Mouse (Mus musculus) gastrocnemius, adult 2 months (tissue): ENCODE measurements around the gene Lrp2. TPM values are rescaled to one million over a fixed set of nuclear protein-coding genes. Genes with fewer than 3 reads are reported as not detected.

Experiments used
- DNase-seq: peaks from one replicate; pipeline ENCODE4 v3.0.0; 2022
- H3K27ac ChIP-seq: fragments of 200-600 bp; 2 replicates; pipeline ENCODE4 v1.8.1; 2022; ENCODE audit warnings: mild to moderate bottlenecking
- H3K4me3 ChIP-seq: fragments of 200-600 bp; 2 replicates; pipeline ENCODE4 v1.8.1; 2022; ENCODE audit warnings: mild to moderate bottlenecking, moderate library complexity
- CTCF ChIP-seq: fragments of 200-600 bp; IDR thresholded peaks from 2 replicates; pipeline ENCODE4 v1.8.1; 2022; ENCODE audit warnings: antibody characterized with exemption, mild to moderate bottlenecking, moderate library complexity
- intact Hi-C: fragments of 180-260 bp; cut with DNase I; formaldehyde crosslinking; loops from one replicate; pipeline ENCODE4 v1.15.1; 2025
- total RNA-seq, 2 experiments: library from RNA; stranded (reverse); gene quantifications; 2 replicates each; pipeline ENCODE4 v1.2.3; 2021

Gene Lrp2
- total RNA-seq, 2 experiments from 2014 or later, result not detected

DNA sequence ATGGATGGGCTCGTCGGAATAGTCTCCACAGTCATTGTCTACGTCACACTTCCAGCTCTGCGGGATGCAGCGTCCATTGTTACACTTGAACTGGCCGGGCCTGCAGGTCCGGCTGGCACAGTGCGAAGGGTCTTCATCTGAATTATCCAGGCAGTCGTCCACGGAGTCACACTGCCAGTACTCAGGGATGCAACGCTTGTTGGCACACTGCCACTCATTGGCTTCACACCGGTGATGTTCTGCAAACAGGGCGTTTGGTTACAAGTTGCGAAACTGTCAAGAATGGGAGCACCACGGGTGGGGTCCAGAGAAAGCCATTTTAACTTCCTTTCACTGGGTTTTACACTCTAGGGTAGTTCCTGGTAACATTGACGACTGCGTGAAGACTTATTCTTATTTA lies 126.4 kb downstream of the Lrp2 start:
- Histone ChIP-seq H3K27ac (no peak overlapping the region), H3K4me3 (no peak overlapping the region)
- intact Hi-C loops, result no loop called here
- no peak for TF ChIP-seq CTCF
- DNase-seq, result no peak

GRCm38 (mm10) chr2:69451128-69451527 lies 134.7 kb downstream of the Lrp2 start:
- no peak for TF ChIP-seq CTCF
- H3K4me3 ChIP-seq, result no peak overlapping the region
- DNase-seq, result no peak
- H3K27ac ChIP-seq, result no peak overlapping the region
- intact Hi-C loops, result no loop called here

DNA sequence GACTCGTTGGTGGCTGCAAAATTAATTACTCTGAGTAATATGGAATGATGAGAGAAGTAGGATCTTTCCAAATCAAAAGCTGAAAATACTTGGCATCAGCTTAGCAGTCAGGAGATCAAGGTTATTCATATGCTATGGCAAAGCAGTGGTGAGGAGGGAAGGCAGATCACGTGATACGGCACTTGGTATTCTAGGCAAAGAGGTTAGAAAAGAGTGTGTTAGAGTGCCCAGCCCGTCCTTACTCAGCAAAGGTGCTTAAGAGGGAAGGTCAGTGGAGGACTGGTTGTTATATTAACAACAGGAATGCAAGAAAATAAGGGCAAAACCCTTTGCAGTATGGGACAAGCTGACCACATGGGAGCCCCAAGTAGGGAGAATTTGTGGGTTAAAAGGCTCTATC lies 137.3 kb downstream of the Lrp2 start:
- intact Hi-C loops, result no loop called here
- H3K27ac ChIP-seq, result no peak overlapping the region
- H3K4me3 ChIP-seq, result no peak overlapping the region
- no peak for DNase-seq
- TF ChIP-seq CTCF, result no peak

DNA sequence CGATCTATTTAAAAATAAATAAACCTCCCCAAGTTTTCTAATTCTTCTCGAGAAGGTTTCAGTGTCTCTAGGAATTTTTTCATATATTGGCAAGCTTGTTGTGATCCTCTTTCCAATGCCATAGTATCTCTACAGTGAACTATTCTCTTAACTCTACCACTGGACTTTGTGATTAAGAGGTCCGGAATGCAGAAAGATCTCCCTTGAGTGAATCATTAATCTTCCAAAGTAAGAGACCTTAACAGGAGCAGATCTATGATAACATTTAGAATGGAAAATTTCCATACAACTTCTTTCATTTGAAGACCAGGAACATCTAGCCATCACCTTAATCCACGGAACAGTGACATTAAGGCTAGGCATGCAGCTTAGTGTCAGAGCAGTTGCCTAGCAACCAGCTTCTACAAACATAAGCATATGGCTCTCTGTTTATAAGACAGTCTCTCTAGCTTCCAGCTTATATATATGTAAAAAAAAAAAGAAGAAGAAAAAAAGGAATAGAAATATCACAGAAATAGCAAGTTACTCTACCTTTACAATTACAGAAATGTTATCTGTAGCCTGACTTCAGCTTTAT lies 139.9 kb downstream of the Lrp2 start:
- no peak overlapping the region for H3K27ac ChIP-seq
- intact Hi-C loops, result no loop called here
- no peak for DNase-seq
- no peak overlapping the region for H3K4me3 ChIP-seq
- no peak for TF ChIP-seq CTCF

GRCm38 (mm10) chr2:69441656-69442055 lies 144.2 kb downstream of the Lrp2 start:
- no peak overlapping the region for H3K4me3 ChIP-seq
- TF ChIP-seq CTCF, result no peak
- DNase-seq, result no peak
- intact Hi-C loops, result no loop called here
- H3K27ac ChIP-seq, result no peak overlapping the region

- peak; percentile 52 for DNase-seq
- no peak overlapping the region for H3K4me3 ChIP-seq
- TF ChIP-seq CTCF, result peak; percentile 86
- H3K27ac ChIP-seq, result no peak overlapping the region
- intact Hi-C loops, result loop anchor here (5.0 kb wide), 1 partner anchor 866 kb away; no protein-coding TSS in a partner anchor
These were observed 157.7 kb downstream of the Lrp2 start for GRCm38 (mm10) chr2:69428116-69428515.

DNA sequence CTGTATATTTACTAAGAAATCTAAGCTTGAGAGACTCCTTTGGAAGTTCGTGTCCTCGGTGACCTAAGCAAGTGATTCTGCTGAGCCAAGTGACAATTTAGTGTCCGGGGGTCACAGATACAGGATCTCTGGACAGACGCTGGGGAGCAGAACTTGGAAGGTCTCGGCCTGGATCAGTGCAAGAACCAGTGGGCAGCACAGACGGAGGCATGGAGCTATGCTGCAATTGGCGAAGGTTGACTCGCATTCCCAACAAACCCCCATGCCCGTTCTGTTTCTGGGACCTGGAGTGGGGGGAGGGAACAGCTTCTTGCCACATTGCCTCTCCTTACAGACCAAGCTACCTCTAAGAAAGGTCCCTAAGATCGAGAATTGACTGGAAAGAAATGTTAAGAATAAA lies 158.7 kb downstream of the Lrp2 start:
- H3K4me3 ChIP-seq, result no peak overlapping the region
- no peak for DNase-seq
- intact Hi-C loops, result loop anchor here (2.0 to 5.0 kb wide), 3 partner anchors 318 to 865 kb away; no protein-coding TSS in a partner anchor
- no peak for TF ChIP-seq CTCF
- H3K27ac ChIP-seq, result no peak overlapping the region

DNA sequence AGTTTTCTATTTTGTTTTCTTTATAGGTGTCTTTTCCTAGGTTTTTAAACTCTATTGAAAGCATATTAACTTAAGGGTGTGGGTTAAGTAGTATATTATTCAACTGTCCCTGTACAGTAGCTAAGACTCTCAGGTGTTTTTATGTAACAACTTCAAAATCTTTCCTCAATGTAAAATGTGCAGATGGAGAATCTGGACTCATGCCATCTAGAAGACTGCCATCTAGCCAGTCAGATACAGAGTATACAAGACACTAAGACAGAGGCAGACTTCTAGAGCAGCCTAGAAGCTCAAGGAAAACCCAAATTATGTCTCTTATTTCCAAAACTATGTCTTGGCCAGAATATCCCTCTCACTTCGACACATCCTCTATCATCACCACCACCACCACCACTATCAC lies 159.8 kb downstream of the Lrp2 start:
- TF ChIP-seq CTCF, result no peak
- Histone ChIP-seq H3K4me3 (no peak overlapping the region), H3K27ac (no peak overlapping the region)
- no peak for DNase-seq
- intact Hi-C loops, result loop anchor here (2.0 to 5.0 kb wide), 3 partner anchors 317 to 864 kb away; no protein-coding TSS in a partner anchor

DNA sequence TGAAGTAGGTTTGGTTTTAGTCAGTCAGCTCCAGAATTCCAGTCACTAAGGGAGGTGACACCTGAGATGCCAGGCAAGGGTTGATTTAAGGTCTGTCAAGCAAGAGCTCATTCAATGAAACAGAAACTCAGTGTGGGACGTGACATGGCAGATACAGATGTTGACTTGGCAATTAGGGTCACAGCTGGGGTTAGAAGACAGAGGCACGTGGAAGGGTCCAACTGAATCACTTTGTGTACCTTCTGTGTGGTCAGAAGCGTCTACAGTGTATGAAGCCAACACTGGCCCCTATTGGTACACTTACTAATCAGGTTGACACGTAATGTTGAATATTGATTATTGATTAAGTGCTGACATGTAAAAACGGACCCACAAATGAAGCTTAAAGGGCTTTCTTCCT lies 161.0 kb downstream of the Lrp2 start:
- no peak for DNase-seq
- no peak for TF ChIP-seq CTCF
- Histone ChIP-seq H3K4me3 (no peak overlapping the region), H3K27ac (no peak overlapping the region)
- intact Hi-C loops, result loop anchor here (5.0 kb wide), 1 partner anchor 863 kb away; no protein-coding TSS in a partner anchor

GRCm38 (mm10) chr2:69418294-69418881 lies 167.5 kb downstream of the Lrp2 start:
- DNase-seq, result no peak
- no peak for TF ChIP-seq CTCF
- Histone ChIP-seq H3K4me3 (no peak overlapping the region), H3K27ac (no peak overlapping the region)
- intact Hi-C loops, result no loop called here

GRCm38 (mm10) chr2:69415070-69415469 lies 170.8 kb downstream of the Lrp2 start:
- DNase-seq, result no peak
- intact Hi-C loops, result no loop called here
- Histone ChIP-seq H3K27ac (no peak overlapping the region), H3K4me3 (no peak overlapping the region)
- no peak for TF ChIP-seq CTCF

GRCm38 (mm10) chr2:69414539-69414938 lies 171.3 kb downstream of the Lrp2 start:
- H3K4me3 ChIP-seq, result no peak overlapping the region
- intact Hi-C loops, result no loop called here

DNA sequence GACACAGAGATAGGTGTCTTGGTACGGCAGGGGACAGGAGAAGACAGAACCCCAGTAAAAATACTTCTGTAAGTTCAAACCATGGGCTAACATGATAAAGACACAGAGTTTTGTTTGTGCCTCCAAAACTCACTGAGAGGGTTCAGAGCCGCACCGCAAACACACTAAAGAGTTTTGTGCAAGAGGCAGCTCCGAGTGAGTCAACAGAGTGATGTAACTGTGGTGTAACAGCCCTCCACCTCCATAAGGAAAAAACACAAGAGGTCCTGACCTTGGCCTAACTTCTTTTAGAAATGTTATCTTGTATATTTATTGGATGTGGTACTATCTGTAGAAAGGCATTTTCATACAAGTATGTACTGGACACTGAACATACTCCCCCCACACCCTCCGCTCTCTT lies 180.2 kb downstream of the Lrp2 start:
- TF ChIP-seq CTCF, result no peak
- intact Hi-C loops, result no loop called here

More at GRCm38 (mm10) chr2:69414539-69414938, 171.3 kb downstream of the Lrp2 start:
- no peak for DNase-seq
- H3K27ac ChIP-seq, result no peak overlapping the region
- TF ChIP-seq CTCF, result no peak

GRCm38 (mm10) chr2:69402309-69402708 lies 183.6 kb downstream of the Lrp2 start:
- Histone ChIP-seq H3K4me3 (no peak overlapping the region), H3K27ac (no peak overlapping the region)
- DNase-seq, result no peak
- intact Hi-C loops, result no loop called here
- no peak for TF ChIP-seq CTCF

More for the DNA sequence above, 180.2 kb downstream of the Lrp2 start:
- no peak for DNase-seq
- no peak overlapping the region for H3K27ac ChIP-seq
- H3K4me3 ChIP-seq, result no peak overlapping the region
